Mouse (Mus musculus): ENCODE results near the gene Crtc1. TPM values are rescaled to one million over a fixed set of nuclear protein-coding genes. Genes with fewer than 3 reads are reported as not detected.
A peak's percentile ranks its signal among the peaks of the same experiment; 100 is the strongest.

Crtc1 gene
- polyA plus RNA-seq, 1 experiment from 2014 or later = 51.7 TPM

GRCm38 (mm10) chr8:70395649-70396048 is 43.7 kb downstream of the Crtc1 start:
- H3K36me3 ChIP-seq (ENCODE audit: control insufficient read depth, insufficient read depth, low read length) = peaks cover 28% of the 10 kb centered on the region
- H3K9me3 ChIP-seq (ENCODE audit: control insufficient read depth, low read length) = no peaks in the 10 kb centered on the region
- H3K4me3 ChIP-seq (replicated peaks; ENCODE audit: low read depth, low read length) = no peak overlapping the region
- no peak overlapping the region for H3K9ac ChIP-seq (replicated peaks; ENCODE audit: low read length)
- DNase-seq (no peak), ATAC-seq (ENCODE audit: low FRiP score, low TSS enrichment) (no peak)
- H3K4me1 ChIP-seq (ENCODE audit: control insufficient read depth, insufficient read depth, low read length) = no peaks in the 10 kb centered on the region
- no peak overlapping the region for H3K27ac ChIP-seq (replicated peaks; ENCODE audit: low read depth, low read length)
- no peak overlapping the region for H3K4me2 ChIP-seq (ENCODE audit: low read length)
- WGBS = 84% methylated on average over 5 of the region's 5 CpGs
- no peaks in the 10 kb centered on the region for H3K27me3 ChIP-seq (ENCODE audit: control insufficient read depth, insufficient read depth, low read length)

GRCm38 (mm10) chr8:70394269-70394998 is 44.9 kb downstream of the Crtc1 start:
- H3K9ac ChIP-seq (replicated peaks; ENCODE audit: low read length) = no peak overlapping the region
- H3K4me3 ChIP-seq (replicated peaks; ENCODE audit: low read depth, low read length) = no peak overlapping the region
- H3K27ac ChIP-seq (replicated peaks; ENCODE audit: low read depth, low read length) = no peak overlapping the region
- no peak for DNase-seq
- no peaks in the 10 kb centered on the region for H3K4me1 ChIP-seq (ENCODE audit: control insufficient read depth, insufficient read depth, low read length)
- WGBS = 86% methylated on average over 8 of the region's 8 CpGs
- peaks cover 23% of the 10 kb centered on the region for H3K36me3 ChIP-seq (ENCODE audit: control insufficient read depth, insufficient read depth, low read length)
- no peaks in the 10 kb centered on the region for H3K27me3 ChIP-seq (ENCODE audit: control insufficient read depth, insufficient read depth, low read length)
- no peaks in the 10 kb centered on the region for H3K9me3 ChIP-seq (ENCODE audit: control insufficient read depth, low read length)
- ATAC-seq (ENCODE audit: low FRiP score, low TSS enrichment) = no peak
- no peak overlapping the region for H3K4me2 ChIP-seq (ENCODE audit: low read length)

- H3K4me2 ChIP-seq (ENCODE audit: low read length) = no peak overlapping the region
- no peak for DNase-seq
- ATAC-seq (ENCODE audit: low FRiP score, low TSS enrichment) = no peak
- peaks cover 33% of the 10 kb centered on the region for H3K36me3 ChIP-seq (ENCODE audit: control insufficient read depth, insufficient read depth, low read length)
- H3K9me3 ChIP-seq (ENCODE audit: control insufficient read depth, low read length) = no peaks in the 10 kb centered on the region
- no peaks in the 10 kb centered on the region for H3K4me1 ChIP-seq (ENCODE audit: control insufficient read depth, insufficient read depth, low read length)
- H3K4me3 ChIP-seq (replicated peaks; ENCODE audit: low read depth, low read length) = no peak overlapping the region
- 85% methylated on average over 5 of the region's 5 CpGs for WGBS
- no peak overlapping the region for H3K9ac ChIP-seq (replicated peaks; ENCODE audit: low read length)
- H3K27me3 ChIP-seq (ENCODE audit: control insufficient read depth, insufficient read depth, low read length) = no peaks in the 10 kb centered on the region
- no peak overlapping the region for H3K27ac ChIP-seq (replicated peaks; ENCODE audit: low read depth, low read length)
Observed at GRCm38 (mm10) chr8:70393087-70393486, 46.3 kb downstream of the Crtc1 start.

GRCm38 (mm10) chr8:70389678-70390077 is 49.7 kb downstream of the Crtc1 start:
- WGBS = 94% methylated on average over 2 of the region's 2 CpGs
- Histone ChIP-seq H3K9ac (replicated peaks; ENCODE audit: low read length) (no peak overlapping the region), H3K9me3 (ENCODE audit: control insufficient read depth, low read length) (no peaks in the 10 kb centered on the region), H3K27ac (replicated peaks; ENCODE audit: low read depth, low read length) (no peak overlapping the region), H3K4me3 (replicated peaks; ENCODE audit: low read depth, low read length) (no peak overlapping the region), H3K27me3 (ENCODE audit: control insufficient read depth, insufficient read depth, low read length) (no peaks in the 10 kb centered on the region), H3K36me3 (ENCODE audit: control insufficient read depth, insufficient read depth, low read length) (peaks cover 61% of the 10 kb centered on the region), H3K4me2 (ENCODE audit: low read length) (no peak overlapping the region), H3K4me1 (ENCODE audit: control insufficient read depth, insufficient read depth, low read length) (no peaks in the 10 kb centered on the region)
- ATAC-seq (ENCODE audit: low FRiP score, low TSS enrichment) (no peak), DNase-seq (no peak)

- Histone ChIP-seq H3K4me1 (ENCODE audit: control insufficient read depth, insufficient read depth, low read length) (no peaks in the 10 kb centered on the region), H3K27ac (replicated peaks; ENCODE audit: low read depth, low read length) (no peak overlapping the region), H3K27me3 (ENCODE audit: control insufficient read depth, insufficient read depth, low read length) (peaks cover 9% of the 10 kb centered on the region), H3K4me2 (ENCODE audit: low read length) (no peak overlapping the region), H3K36me3 (ENCODE audit: control insufficient read depth, insufficient read depth, low read length) (peaks cover 39% of the 10 kb centered on the region), H3K9ac (replicated peaks; ENCODE audit: low read length) (no peak overlapping the region), H3K4me3 (replicated peaks; ENCODE audit: low read depth, low read length) (no peak overlapping the region), H3K9me3 (ENCODE audit: control insufficient read depth, low read length) (no peaks in the 10 kb centered on the region)
- DNase-seq = peak; percentile 81
- ATAC-seq (ENCODE audit: low FRiP score, low TSS enrichment) = peak; percentile 61; the same call in 1 of the 2 replicates
- WGBS = 58% methylated on average over 3 of the region's 3 CpGs
Observed at GRCm38 (mm10) chr8:70383287-70383686, 56.1 kb downstream of the Crtc1 start.

GRCm38 (mm10) chr8:70380069-70380468 is 59.3 kb downstream of the Crtc1 start:
- Histone ChIP-seq H3K4me2 (ENCODE audit: low read length) (no peak overlapping the region), H3K4me3 (replicated peaks; ENCODE audit: low read depth, low read length) (no peak overlapping the region), H3K9ac (replicated peaks; ENCODE audit: low read length) (no peak overlapping the region), H3K27me3 (ENCODE audit: control insufficient read depth, insufficient read depth, low read length) (peaks cover 41% of the 10 kb centered on the region), H3K9me3 (ENCODE audit: control insufficient read depth, low read length) (no peaks in the 10 kb centered on the region), H3K36me3 (ENCODE audit: control insufficient read depth, insufficient read depth, low read length) (peaks cover 8% of the 10 kb centered on the region), H3K4me1 (ENCODE audit: control insufficient read depth, insufficient read depth, low read length) (no peaks in the 10 kb centered on the region), H3K27ac (replicated peaks; ENCODE audit: low read depth, low read length) (no peak overlapping the region)
- no peak for DNase-seq
- no peak for ATAC-seq (ENCODE audit: low FRiP score, low TSS enrichment)
- WGBS = 85% methylated on average over 12 of the region's 12 CpGs

GRCm38 (mm10) chr8:70377049-70377448 is 62.3 kb downstream of the Crtc1 start:
- WGBS = 15% methylated on average over 15 of the region's 15 CpGs
- ATAC-seq (ENCODE audit: low FRiP score, low TSS enrichment) (no peak), DNase-seq (no peak)

GRCm38 (mm10) chr8:70376275-70376741 is 63.1 kb downstream of the Crtc1 start:
- H3K4me2 ChIP-seq (ENCODE audit: low read length) = no peak overlapping the region; the same call in 1 of the 2 replicates
- H3K9ac ChIP-seq (replicated peaks; ENCODE audit: low read length) = no peak overlapping the region

More at GRCm38 (mm10) chr8:70377049-70377448, 62.3 kb downstream of the Crtc1 start:
- Histone ChIP-seq H3K9ac (replicated peaks; ENCODE audit: low read length) (no peak overlapping the region), H3K4me2 (ENCODE audit: low read length) (no peak overlapping the region), H3K9me3 (ENCODE audit: control insufficient read depth, low read length) (no peaks in the 10 kb centered on the region), H3K27me3 (ENCODE audit: control insufficient read depth, insufficient read depth, low read length) (peaks cover 71% of the 10 kb centered on the region), H3K4me3 (replicated peaks; ENCODE audit: low read depth, low read length) (no peak overlapping the region), H3K36me3 (ENCODE audit: control insufficient read depth, insufficient read depth, low read length) (no peaks in the 10 kb centered on the region), H3K4me1 (ENCODE audit: control insufficient read depth, insufficient read depth, low read length) (0 out of 2 replicates have a peak, but pooled peaks cover 7% of the 10 kb centered on the region), H3K27ac (replicated peaks; ENCODE audit: low read depth, low read length) (no peak overlapping the region)

More at GRCm38 (mm10) chr8:70376275-70376741, 63.1 kb downstream of the Crtc1 start:
- peaks cover 79% of the 10 kb centered on the region for H3K27me3 ChIP-seq (ENCODE audit: control insufficient read depth, insufficient read depth, low read length)
- DNase-seq (no peak), ATAC-seq (ENCODE audit: low FRiP score, low TSS enrichment) (no peak)
- H3K9me3 ChIP-seq (ENCODE audit: control insufficient read depth, low read length) = no peaks in the 10 kb centered on the region
- 0 out of 2 replicates have a peak, but pooled peaks cover 7% of the 10 kb centered on the region for H3K4me1 ChIP-seq (ENCODE audit: control insufficient read depth, insufficient read depth, low read length)
- peak overlapping the region; percentile 3; the same call in 1 of the 2 replicates for H3K4me3 ChIP-seq (replicated peaks; ENCODE audit: low read depth, low read length)
- H3K36me3 ChIP-seq (ENCODE audit: control insufficient read depth, insufficient read depth, low read length) = no peaks in the 10 kb centered on the region
- no peak overlapping the region for H3K27ac ChIP-seq (replicated peaks; ENCODE audit: low read depth, low read length)
- 7% methylated on average over 37 of the region's 37 CpGs for WGBS

Data from midbrain, embryonic 14.5 days (tissue).